Mouse (Mus musculus): Measurements from ENCODE around the gene Prdx5. TPM values are rescaled to one million over a fixed set of nuclear protein-coding genes. Genes with fewer than 3 reads are reported as not detected.
A peak's percentile ranks its signal among the peaks of the same experiment; 100 is the strongest.

Gene Prdx5
- polyA plus RNA-seq (2021; fragmentation: Nextera tagmentation): 774 and 793 TPM in 2 replicates
- long read RNA-seq, experiment 1, transcript Prdx5-203 (5 exons, 755 nt): minor isoform, 5 of 540 reads
- long read RNA-seq, experiment 1, transcript Prdx5-201 (6 exons, 1,262 nt): major isoform, 521 of 540 reads
- long read RNA-seq, experiment 1, partial matches to known transcripts: 6 of 540 reads
- long read RNA-seq, experiment 1, other reads (novel, unspliced or antisense): 8 of 540 reads
- long read RNA-seq, experiment 2, transcript Prdx5-201 (6 exons, 1,262 nt): major isoform, 240 of 244 reads
- long read RNA-seq, experiment 2, partial matches to known transcripts: 1 of 244 reads
- long read RNA-seq, experiment 2, other reads (novel, unspliced or antisense): 3 of 244 reads

GRCm38 (mm10) chr19:6909507-6910289 is at the start of gene Prdx5, which contains the start of gene Trmt112:
TSS of gene Prdx5 (minus strand) at chr19:6910106.
TSS of gene Trmt112 (plus strand) at chr19:6909698.

DNA sequence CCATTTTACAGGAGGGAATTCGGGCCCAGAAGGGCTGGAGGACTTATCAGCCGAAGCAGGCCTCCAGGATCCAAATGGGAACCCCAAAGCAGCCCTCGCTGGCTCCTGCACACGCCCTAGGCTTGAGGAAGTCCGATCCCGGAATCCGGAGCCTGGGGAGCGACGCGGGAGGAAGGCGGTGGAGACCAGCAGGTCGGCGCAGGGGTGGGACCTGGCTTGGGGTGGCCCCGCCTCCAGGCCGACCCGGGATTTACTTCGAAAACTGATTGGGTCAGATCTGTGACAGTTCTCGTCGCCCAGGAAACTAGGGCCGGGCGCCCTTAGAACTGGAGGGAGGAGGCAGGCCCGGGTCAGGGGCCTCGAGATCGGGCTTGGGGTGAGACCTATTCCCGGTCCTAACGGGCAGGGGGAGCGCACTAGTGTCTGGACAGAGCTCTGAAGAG is 32.4 kb upstream of the Prdx5 start, which contains the start of gene Gpr137:
Gpr137 (minus strand) TSS at position 232 of the 443 bp plus-strand sequence.

DNA sequence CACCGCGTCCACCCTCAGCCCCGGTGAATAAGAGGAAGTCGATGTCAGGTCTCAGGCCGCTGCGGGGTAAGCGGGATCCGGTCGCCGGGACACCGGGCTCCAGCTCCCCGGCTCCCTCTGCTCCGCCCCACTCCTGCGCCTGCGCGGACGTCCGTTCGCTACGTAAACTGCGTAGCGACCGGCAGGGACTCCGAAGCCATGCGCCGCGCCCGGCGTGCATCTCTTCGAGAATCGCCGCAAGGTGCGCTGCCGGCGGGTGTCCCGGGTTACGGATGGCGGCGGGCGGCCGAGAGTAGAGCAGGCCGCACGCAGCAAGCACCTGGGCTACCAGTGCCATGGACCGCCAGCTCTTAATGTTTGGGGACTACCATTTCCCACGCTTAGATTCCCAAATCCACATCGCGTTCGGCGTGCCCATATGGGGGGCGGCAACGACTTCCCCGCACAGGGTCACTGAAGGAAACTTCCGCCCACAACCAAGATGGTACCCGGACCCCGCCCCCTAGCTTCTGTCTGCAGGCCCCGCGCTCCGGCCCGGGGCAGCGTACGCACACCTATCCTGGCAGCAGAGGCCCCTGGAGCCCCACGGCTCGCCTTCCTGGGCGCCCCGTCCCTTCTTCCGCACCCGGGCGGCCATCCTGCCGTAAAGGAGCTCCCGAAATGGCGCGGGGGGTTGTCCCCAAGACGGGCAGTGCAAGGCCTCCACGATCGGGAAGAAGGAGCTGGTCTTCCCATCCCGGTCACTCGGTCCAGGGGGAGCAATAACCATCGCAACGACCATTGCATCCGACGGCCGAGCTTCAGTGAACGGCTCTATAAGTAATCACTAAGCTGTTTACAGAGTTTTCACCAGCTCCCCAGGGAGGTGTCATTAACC is 31.7 kb upstream of the Prdx5 start, which contains the start of gene Bad:
Bad (plus strand) TSS at position 490 of the 877 bp plus-strand sequence.

DNA sequence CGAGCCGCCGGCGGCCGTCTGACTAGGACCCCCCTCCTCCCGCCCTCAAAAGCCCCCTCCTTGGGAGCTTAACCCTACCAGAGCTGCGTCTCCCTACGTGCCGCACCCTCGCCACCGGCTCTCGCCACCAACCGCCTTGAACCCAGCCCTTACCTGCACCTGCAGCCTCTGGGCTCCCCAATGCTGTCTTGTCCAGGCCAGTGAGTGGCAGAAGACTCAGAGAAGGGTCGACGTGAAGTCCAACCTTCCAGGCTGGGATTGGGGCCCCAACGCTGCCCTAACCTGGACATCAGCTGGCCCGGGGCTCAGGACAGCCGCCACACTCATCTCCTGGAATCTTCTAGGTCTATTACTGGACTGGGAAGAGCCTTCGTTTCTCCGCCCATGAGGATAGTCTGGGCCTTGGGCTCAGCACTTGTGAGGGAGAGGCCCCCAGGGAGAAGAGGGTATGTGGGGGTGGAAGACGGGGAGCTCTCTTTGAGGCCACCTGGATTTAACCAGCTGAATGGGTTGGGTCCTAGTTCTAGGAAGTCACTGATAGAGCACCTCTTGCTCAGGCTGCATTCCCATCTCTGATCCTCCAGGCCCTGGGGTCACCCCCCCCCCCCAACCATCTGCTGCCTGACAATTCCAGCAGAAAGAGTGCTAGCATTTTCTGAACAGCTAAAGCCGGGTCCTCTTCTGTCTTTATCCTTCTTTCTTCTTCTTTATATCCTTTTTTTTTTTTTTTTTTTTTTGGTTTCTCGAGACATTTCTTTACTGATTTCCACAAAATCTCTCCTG is 24.5 kb upstream of the Prdx5 start, which contains the start of gene Kcnk4:
Kcnk4 (minus strand) TSS at position 321 of the 783 bp plus-strand sequence.

DNA sequence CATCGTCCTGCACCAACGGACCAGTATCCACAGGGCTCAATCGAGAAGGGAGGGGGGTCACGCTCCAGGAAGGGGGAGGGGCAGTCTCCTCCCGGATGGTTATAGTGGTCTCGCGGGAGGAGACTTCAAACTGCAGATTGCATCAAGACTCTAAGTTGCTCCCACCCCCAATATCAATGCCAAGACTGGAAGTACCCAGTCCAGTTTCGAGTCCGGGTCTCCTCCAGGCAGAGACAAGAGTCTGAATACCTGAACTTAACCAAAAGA is 15.3 kb upstream of the Prdx5 start, which contains the start of gene Catsperz:
Catsperz (minus strand) TSS at position 74 of the 267 bp plus-strand sequence.

GRCm38 (mm10) chr19:6921647-6922567 is 12.0 kb upstream of the Prdx5 start, which contains the start of gene Esrra:
TSS of gene Esrra (minus strand) at chr19:6921813.

GRCm38 (mm10) chr19:6858031-6858430 is 51.9 kb downstream of the Prdx5 start, which contains the start of gene Ccdc88b:
TSS of gene Ccdc88b (minus strand) at chr19:6858211.

Small RNA genes lying within 50 kb of the gene (microRNA-seq; reads per million reads assigned to microRNA genes)
- gene Mir6990: 3.9 reads per million, percentile 13 among the genes with 10 or more reads in this experiment

Other genes with a start within 250 kb of the Prdx5 start
- 28.5 and 31.7 TPM in 2 replicates for gene Rps6ka4, start 69.5 kb downstream of the Prdx5 start, polyA plus RNA-seq (2021; fragmentation: Nextera tagmentation)
- gene Ccdc88b, start 51.9 kb downstream of the Prdx5 start, polyA plus RNA-seq (2021; fragmentation: Nextera tagmentation): 1.4 and 1.6 TPM in 2 replicates
- gene Trmt112, start 408 bp downstream of the Prdx5 start, polyA plus RNA-seq (2021; fragmentation: Nextera tagmentation): 133 and 145 TPM in 2 replicates
- 3.2 and 3.4 TPM in 2 replicates for gene Esrra, start 11.7 kb upstream of the Prdx5 start, polyA plus RNA-seq (2021; fragmentation: Nextera tagmentation)
- 4.3 TPM in 2 replicates for gene Catsperz, start 15.3 kb upstream of the Prdx5 start, polyA plus RNA-seq (2021; fragmentation: Nextera tagmentation)
- 10.4 and 12.2 TPM in 2 replicates for gene Kcnk4, start 24.4 kb upstream of the Prdx5 start, polyA plus RNA-seq (2021; fragmentation: Nextera tagmentation)
- gene Bad, start 31.8 kb upstream of the Prdx5 start, polyA plus RNA-seq (2021; fragmentation: Nextera tagmentation): 47.9 and 48.1 TPM in 2 replicates
- 18.3 and 23.0 TPM in 2 replicates for gene Gpr137, start 32.4 kb upstream of the Prdx5 start, polyA plus RNA-seq (2021; fragmentation: Nextera tagmentation)
- 23.4 and 26.0 TPM in 2 replicates for gene Ppp1r14b, start 64.9 kb upstream of the Prdx5 start, polyA plus RNA-seq (2021; fragmentation: Nextera tagmentation)
- 8.5 and 8.6 TPM in 2 replicates for gene Plcb3, start 66.4 kb upstream of the Prdx5 start, polyA plus RNA-seq (2021; fragmentation: Nextera tagmentation)
- 284 and 296 TPM in 2 replicates for gene Fkbp2, start 70.4 kb upstream of the Prdx5 start, polyA plus RNA-seq (2021; fragmentation: Nextera tagmentation)
- gene Vegfb, start 77.5 kb upstream of the Prdx5 start, polyA plus RNA-seq (2021; fragmentation: Nextera tagmentation): 74.0 and 88.5 TPM in 2 replicates
- gene Dnajc4, start 82.5 kb upstream of the Prdx5 start, polyA plus RNA-seq (2021; fragmentation: Nextera tagmentation): 27.6 and 28.0 TPM in 2 replicates
- 17.2 and 17.7 TPM in 2 replicates for gene Nudt22, start 86.0 kb upstream of the Prdx5 start, polyA plus RNA-seq (2021; fragmentation: Nextera tagmentation)
- gene Trpt1, start 86.0 kb upstream of the Prdx5 start, polyA plus RNA-seq (2021; fragmentation: Nextera tagmentation): 18.7 and 22.7 TPM in 2 replicates
- 3.8 and 4.5 TPM in 2 replicates for gene Fermt3, start 109.4 kb upstream of the Prdx5 start, polyA plus RNA-seq (2021; fragmentation: Nextera tagmentation)
- 119 and 128 TPM in 2 replicates for gene Stip1, start 129.9 kb upstream of the Prdx5 start, polyA plus RNA-seq (2021; fragmentation: Nextera tagmentation)
- gene Macrod1, start 146.7 kb upstream of the Prdx5 start, polyA plus RNA-seq (2021; fragmentation: Nextera tagmentation): 3.4 and 3.9 TPM in 2 replicates
- gene Flrt1, start 195.6 kb upstream of the Prdx5 start, polyA plus RNA-seq (2021; fragmentation: Nextera tagmentation): 2.2 and 2.6 TPM in 2 replicates